Mouse (Mus musculus): ENCODE results near the gene Wscd1. TPM values are rescaled to one million over a fixed set of nuclear protein-coding genes. Genes with fewer than 3 reads are reported as not detected.

The Wscd1 gene
- polyA plus RNA-seq, 1 experiment from 2014 or later = 23.1 TPM

DNA sequence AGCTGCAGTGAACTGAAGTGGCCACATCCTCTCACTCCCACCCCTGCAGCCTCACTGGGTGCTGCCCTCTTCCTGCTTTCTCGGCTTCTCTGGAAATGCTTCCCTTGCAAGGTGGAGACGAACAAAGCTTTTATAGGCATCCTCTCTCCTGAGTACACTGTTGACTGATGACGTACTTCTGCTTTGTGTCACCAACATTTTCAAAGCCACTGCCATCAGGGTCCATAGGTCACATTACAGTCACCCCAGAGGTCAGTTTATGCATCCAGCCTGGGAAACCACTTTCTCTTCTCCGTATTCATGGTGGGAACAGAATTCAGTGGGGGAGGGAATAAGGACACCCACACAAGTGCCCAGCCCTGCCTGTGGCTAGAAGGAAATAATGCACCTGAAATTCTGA, 23.1 kb downstream of the Wscd1 start:
- H3K4me2 ChIP-seq (ENCODE audit: low read length) = no peak overlapping the region
- H3K9ac ChIP-seq (ENCODE audit: low read length) = peak overlapping the region; percentile 17; the same call in 1 of the 2 replicates
- WGBS = 29% methylated on average over 4 of the region's 4 CpGs
- DNase-seq (ENCODE audit: low spot score) = no peak
- H3K27me3 ChIP-seq (replicated peaks; ENCODE audit: control insufficient read depth, insufficient read depth, low read length) = no peaks in the 10 kb centered on the region
- ATAC-seq = no peak
- H3K27ac ChIP-seq (ENCODE audit: low read depth, low read length) = no peak overlapping the region
- H3K36me3 ChIP-seq (ENCODE audit: control insufficient read depth, insufficient read depth, low read length) = peaks cover 57% of the 10 kb centered on the region
- no peaks in the 10 kb centered on the region for H3K9me3 ChIP-seq (replicated peaks; ENCODE audit: control insufficient read depth, low read length)
- H3K4me1 ChIP-seq (ENCODE audit: control insufficient read depth, insufficient read depth, low read length) = peaks cover 4% of the 10 kb centered on the region; the same call in 1 of the 2 replicates
- H3K4me3 ChIP-seq (ENCODE audit: low read depth, low read length) = no peak overlapping the region

DNA sequence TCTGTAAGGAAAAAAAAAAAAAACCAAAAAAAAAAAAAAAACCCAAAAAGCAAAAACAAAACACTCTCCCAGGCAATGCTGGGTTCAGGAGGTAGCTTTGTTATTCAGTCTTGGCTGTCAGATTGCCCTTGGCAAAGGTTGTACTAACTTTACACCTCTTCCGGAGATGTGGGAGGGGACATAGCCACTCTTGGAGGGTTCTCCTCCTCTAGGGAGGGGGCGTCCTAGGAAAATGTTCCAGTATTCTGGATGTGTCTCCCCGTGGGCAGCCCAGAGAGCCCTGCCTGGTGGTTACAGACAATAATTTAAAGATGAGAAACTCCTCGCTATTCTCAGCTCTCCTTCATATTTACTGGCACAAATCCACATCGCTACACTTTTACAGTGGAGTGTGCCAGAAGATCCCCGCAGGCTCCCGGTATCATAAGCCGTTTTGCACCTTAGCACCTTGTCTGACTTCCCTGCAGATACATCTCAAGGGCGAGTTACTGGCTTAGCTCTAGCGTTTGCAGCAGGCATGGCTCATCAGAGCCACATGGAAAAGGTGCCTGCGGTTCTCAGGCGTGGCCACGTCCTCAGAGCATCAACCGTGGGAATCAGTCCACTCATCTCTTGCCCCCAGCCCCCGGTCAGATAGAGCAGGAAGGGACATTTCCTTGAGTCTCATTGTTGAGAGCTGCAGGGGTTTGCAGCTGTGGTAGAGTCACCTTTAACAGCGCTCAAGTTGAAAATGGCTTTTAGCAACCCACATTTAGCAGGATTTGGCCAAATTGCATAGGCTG, 24.5 kb downstream of the Wscd1 start:
- no peak overlapping the region for H3K4me2 ChIP-seq (ENCODE audit: low read length)
- H3K4me3 ChIP-seq (ENCODE audit: low read depth, low read length) = no peak overlapping the region
- H3K9me3 ChIP-seq (replicated peaks; ENCODE audit: control insufficient read depth, low read length) = no peaks in the 10 kb centered on the region
- peaks cover 56% of the 10 kb centered on the region for H3K36me3 ChIP-seq (ENCODE audit: control insufficient read depth, insufficient read depth, low read length)
- no peak overlapping the region for H3K9ac ChIP-seq (ENCODE audit: low read length)
- peaks cover 4% of the 10 kb centered on the region; the same call in 1 of the 2 replicates for H3K4me1 ChIP-seq (ENCODE audit: control insufficient read depth, insufficient read depth, low read length)
- H3K27me3 ChIP-seq (replicated peaks; ENCODE audit: control insufficient read depth, insufficient read depth, low read length) = no peaks in the 10 kb centered on the region
- H3K27ac ChIP-seq (ENCODE audit: low read depth, low read length) = no peak overlapping the region; the same call in 1 of the 2 replicates
- DNase-seq (ENCODE audit: low spot score) (no peak), ATAC-seq (no peak)
- WGBS = 51% methylated on average over 16 of the region's 16 CpGs

DNA sequence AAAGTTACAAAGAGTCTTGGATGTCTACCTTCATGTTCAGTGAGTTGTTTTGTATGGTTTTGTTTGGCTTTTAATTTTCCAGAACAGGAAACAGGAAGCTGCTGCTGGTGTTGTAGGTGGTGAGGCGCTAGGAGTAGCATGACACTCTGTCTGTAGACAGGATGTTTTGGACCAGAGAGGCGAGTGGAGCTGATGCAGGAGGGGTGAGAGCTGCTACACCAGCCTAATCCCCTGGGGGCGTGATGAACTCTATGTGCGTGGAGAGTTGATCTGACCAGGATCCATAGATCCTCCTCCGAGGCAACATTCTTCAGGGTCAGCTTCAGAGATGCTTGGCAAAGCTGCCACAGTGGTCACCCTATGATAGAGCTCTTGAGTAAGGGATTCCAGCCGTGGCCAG, 25.3 kb downstream of the Wscd1 start:
- 87% methylated on average over 6 of the region's 6 CpGs for WGBS
- Histone ChIP-seq H3K27ac (ENCODE audit: low read depth, low read length) (no peak overlapping the region; the same call in 1 of the 2 replicates), H3K9me3 (replicated peaks; ENCODE audit: control insufficient read depth, low read length) (no peaks in the 10 kb centered on the region), H3K4me2 (ENCODE audit: low read length) (no peak overlapping the region), H3K9ac (ENCODE audit: low read length) (no peak overlapping the region), H3K4me1 (ENCODE audit: control insufficient read depth, insufficient read depth, low read length) (peaks cover 4% of the 10 kb centered on the region; the same call in 1 of the 2 replicates), H3K27me3 (replicated peaks; ENCODE audit: control insufficient read depth, insufficient read depth, low read length) (no peaks in the 10 kb centered on the region), H3K36me3 (ENCODE audit: control insufficient read depth, insufficient read depth, low read length) (peaks cover 50% of the 10 kb centered on the region), H3K4me3 (ENCODE audit: low read depth, low read length) (no peak overlapping the region)
- ATAC-seq (no peak), DNase-seq (ENCODE audit: low spot score) (no peak)

DNA sequence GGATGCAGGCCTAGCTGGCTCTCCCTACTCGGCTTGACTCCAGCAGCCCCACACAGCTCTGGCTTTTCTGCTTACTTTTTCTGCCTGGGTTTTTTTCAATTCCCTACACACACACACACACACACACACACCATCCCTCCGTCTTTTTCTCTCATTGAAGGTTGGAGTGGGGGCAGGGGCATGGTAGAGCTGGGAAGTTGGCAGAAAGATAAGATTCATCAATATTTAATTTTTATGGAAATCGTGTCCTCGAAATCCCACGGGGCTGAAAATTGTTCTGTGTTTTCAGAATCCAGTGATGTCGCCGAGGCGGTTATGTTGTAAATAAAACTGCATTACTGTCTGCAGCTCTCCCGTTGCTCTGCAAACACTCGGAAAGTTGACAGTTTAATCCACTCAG, 29.9 kb downstream of the Wscd1 start:
- Histone ChIP-seq H3K9me3 (replicated peaks; ENCODE audit: control insufficient read depth, low read length) (no peaks in the 10 kb centered on the region), H3K27me3 (replicated peaks; ENCODE audit: control insufficient read depth, insufficient read depth, low read length) (no peaks in the 10 kb centered on the region), H3K4me3 (ENCODE audit: low read depth, low read length) (no peak overlapping the region), H3K4me2 (ENCODE audit: low read length) (no peak overlapping the region), H3K9ac (ENCODE audit: low read length) (no peak overlapping the region), H3K4me1 (ENCODE audit: control insufficient read depth, insufficient read depth, low read length) (no peaks in the 10 kb centered on the region), H3K36me3 (ENCODE audit: control insufficient read depth, insufficient read depth, low read length) (peaks cover 60% of the 10 kb centered on the region), H3K27ac (ENCODE audit: low read depth, low read length) (peak overlapping the region; percentile 21; the same call in 1 of the 2 replicates)
- WGBS = 83% methylated on average over 10 of the region's 10 CpGs
- no peak for ATAC-seq
- DNase-seq (ENCODE audit: low spot score) = peak; percentile 36

DNA sequence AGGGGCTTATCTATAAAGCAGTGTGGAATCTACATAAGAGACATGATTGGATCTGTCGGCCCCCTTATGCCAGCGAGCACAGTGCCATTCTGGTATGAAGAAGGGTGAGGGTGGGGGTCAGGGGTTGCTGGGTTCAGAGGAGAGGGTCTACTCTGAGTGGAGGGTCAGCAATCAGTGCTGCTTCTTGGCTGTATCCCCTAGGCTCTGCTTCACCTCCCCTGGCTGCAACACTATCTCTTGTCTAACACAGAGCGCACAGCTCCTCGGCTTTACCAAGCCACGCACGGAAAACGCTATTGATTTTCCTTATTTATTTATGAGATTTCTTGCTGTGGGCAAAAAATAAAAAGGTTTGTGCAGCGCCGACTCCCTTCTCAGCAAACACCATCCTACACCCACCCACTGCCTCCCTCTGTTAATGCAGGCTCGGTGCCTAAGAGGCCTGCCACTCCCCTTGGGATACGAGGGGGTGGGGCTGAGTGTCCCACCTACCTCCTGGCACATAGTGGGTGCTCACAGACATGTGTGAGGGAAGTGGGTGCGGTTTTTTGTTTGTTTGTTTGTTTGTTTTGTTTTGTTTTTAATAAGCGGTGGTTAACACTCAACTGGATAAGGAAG, 32.1 kb downstream of the Wscd1 start:
- Histone ChIP-seq H3K36me3 (ENCODE audit: control insufficient read depth, insufficient read depth, low read length) (peaks cover 59% of the 10 kb centered on the region), H3K4me2 (ENCODE audit: low read length) (no peak overlapping the region), H3K9me3 (replicated peaks; ENCODE audit: control insufficient read depth, low read length) (no peaks in the 10 kb centered on the region), H3K4me1 (ENCODE audit: control insufficient read depth, insufficient read depth, low read length) (no peaks in the 10 kb centered on the region), H3K4me3 (ENCODE audit: low read depth, low read length) (no peak overlapping the region), H3K27ac (ENCODE audit: low read depth, low read length) (no peak overlapping the region), H3K27me3 (replicated peaks; ENCODE audit: control insufficient read depth, insufficient read depth, low read length) (no peaks in the 10 kb centered on the region), H3K9ac (ENCODE audit: low read length) (no peak overlapping the region)
- ATAC-seq (no peak), DNase-seq (ENCODE audit: low spot score) (no peak)
- WGBS = 91% methylated on average over 13 of the region's 13 CpGs

DNA sequence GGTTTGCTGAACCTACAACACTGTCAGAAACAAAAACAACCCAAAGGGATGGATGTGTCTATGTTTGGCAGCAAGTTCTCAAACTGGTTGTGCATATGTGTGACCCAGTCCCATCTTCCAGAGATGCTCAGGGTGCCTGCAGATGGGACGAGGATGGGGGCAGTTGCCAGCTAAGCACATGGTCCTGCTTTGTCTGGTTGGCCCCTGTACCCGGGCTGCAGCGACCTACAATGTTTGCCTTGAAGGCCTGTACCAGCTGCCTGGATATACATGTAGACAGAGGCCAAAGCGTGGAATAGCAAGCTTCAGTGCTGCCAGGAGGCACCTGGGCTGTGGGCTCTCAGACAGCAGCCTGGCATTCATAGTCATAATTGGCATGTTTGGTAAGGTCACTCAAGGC, 35.8 kb downstream of the Wscd1 start:
- H3K9me3 ChIP-seq (replicated peaks; ENCODE audit: control insufficient read depth, low read length) = no peaks in the 10 kb centered on the region
- H3K4me2 ChIP-seq (ENCODE audit: low read length) = no peak overlapping the region
- DNase-seq (ENCODE audit: low spot score) = no peak
- H3K4me3 ChIP-seq (ENCODE audit: low read depth, low read length) = no peak overlapping the region
- ATAC-seq = no peak
- peaks cover 78% of the 10 kb centered on the region for H3K36me3 ChIP-seq (ENCODE audit: control insufficient read depth, insufficient read depth, low read length)
- H3K27ac ChIP-seq (ENCODE audit: low read depth, low read length) = no peak overlapping the region
- H3K4me1 ChIP-seq (ENCODE audit: control insufficient read depth, insufficient read depth, low read length) = no peaks in the 10 kb centered on the region
- no peak overlapping the region for H3K9ac ChIP-seq (ENCODE audit: low read length)
- H3K27me3 ChIP-seq (replicated peaks; ENCODE audit: control insufficient read depth, insufficient read depth, low read length) = no peaks in the 10 kb centered on the region
- 90% methylated on average over 4 of the region's 4 CpGs for WGBS

DNA sequence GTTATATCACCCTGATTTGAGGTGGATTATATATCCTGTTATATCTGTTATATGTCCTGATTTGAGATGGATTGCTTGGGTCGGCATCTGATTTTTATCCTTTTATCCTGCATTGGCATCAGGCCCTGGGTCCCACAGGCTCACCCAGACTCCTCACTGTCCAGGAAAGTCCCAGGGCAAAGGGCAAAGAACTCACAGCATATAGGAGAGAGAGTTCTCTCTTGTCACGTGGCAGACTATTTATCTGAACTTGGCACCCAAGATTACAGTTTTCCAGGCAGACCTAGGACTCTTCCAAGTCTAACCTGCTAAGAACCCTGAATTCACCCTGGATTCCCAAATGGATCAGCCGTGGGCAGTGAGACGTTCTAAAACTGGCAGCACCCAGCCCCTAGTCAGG, 38.5 kb downstream of the Wscd1 start:
- peaks cover 60% of the 10 kb centered on the region for H3K36me3 ChIP-seq (ENCODE audit: control insufficient read depth, insufficient read depth, low read length)

DNA sequence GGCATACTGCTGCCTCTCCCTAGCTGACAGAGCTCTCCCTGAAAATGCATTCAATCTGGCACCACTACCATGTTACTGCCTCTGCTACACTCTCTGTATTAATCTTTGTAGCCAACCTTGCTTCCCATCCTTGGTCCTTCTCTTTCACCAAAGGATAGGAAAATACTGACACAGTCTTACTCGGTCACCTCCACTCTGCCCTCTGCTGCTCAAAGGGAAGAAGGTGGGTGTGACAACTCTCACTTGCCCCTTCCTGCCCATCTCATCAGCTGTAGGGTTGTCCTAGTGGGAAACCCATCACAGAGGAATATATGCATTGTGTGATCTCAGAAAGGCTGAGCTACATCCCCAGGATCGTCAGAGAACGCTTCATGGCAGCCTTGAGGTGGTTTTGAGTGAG, 40.5 kb downstream of the Wscd1 start:
- DNase-seq (ENCODE audit: low spot score) = no peak
- Histone ChIP-seq H3K4me2 (ENCODE audit: low read length) (no peak overlapping the region), H3K4me1 (ENCODE audit: control insufficient read depth, insufficient read depth, low read length) (no peaks in the 10 kb centered on the region), H3K4me3 (ENCODE audit: low read depth, low read length) (no peak overlapping the region), H3K27ac (ENCODE audit: low read depth, low read length) (no peak overlapping the region), H3K9ac (ENCODE audit: low read length) (no peak overlapping the region), H3K27me3 (replicated peaks; ENCODE audit: control insufficient read depth, insufficient read depth, low read length) (no peaks in the 10 kb centered on the region), H3K36me3 (ENCODE audit: control insufficient read depth, insufficient read depth, low read length) (peaks cover 48% of the 10 kb centered on the region), H3K9me3 (replicated peaks; ENCODE audit: control insufficient read depth, low read length) (no peaks in the 10 kb centered on the region)
- 85% methylated on average over 3 of the region's 3 CpGs for WGBS
- no peak for ATAC-seq

More for the DNA sequence above, 38.5 kb downstream of the Wscd1 start:
- no peak for ATAC-seq
- no peaks in the 10 kb centered on the region for H3K4me1 ChIP-seq (ENCODE audit: control insufficient read depth, insufficient read depth, low read length)
- no peak overlapping the region for H3K27ac ChIP-seq (ENCODE audit: low read depth, low read length)
- H3K4me2 ChIP-seq (ENCODE audit: low read length) = no peak overlapping the region
- H3K9ac ChIP-seq (ENCODE audit: low read length) = no peak overlapping the region
- 93% methylated on average over 4 of the region's 4 CpGs for WGBS
- no peak for DNase-seq (ENCODE audit: low spot score)
- no peaks in the 10 kb centered on the region for H3K27me3 ChIP-seq (replicated peaks; ENCODE audit: control insufficient read depth, insufficient read depth, low read length)
- no peak overlapping the region for H3K4me3 ChIP-seq (ENCODE audit: low read depth, low read length)
- no peaks in the 10 kb centered on the region for H3K9me3 ChIP-seq (replicated peaks; ENCODE audit: control insufficient read depth, low read length)

DNA sequence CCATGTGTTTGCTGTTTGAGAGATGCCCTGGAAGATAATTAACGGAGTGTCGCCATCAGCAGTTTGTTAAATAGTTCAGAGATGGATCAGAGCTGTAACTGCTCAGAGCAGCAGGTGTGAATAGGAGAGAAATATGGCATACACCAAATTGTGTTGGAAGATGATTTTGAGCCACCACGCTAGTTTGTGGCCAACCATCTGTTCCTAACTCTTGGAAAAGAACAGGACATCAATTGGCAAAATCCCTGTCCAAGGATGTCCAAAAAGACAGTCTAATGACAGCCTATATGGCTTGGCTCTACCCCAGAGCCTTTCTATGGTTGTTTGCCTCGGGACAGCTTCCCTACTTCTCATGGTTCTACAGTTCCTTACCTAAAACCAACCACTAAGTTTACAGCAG, 49.5 kb downstream of the Wscd1 start:
- DNase-seq (ENCODE audit: low spot score) (no peak), ATAC-seq (no peak)
- H3K27ac ChIP-seq (ENCODE audit: low read depth, low read length) = no peak overlapping the region
- H3K9ac ChIP-seq (ENCODE audit: low read length) = no peak overlapping the region
- no peaks in the 10 kb centered on the region for H3K9me3 ChIP-seq (replicated peaks; ENCODE audit: control insufficient read depth, low read length)
- H3K27me3 ChIP-seq (replicated peaks; ENCODE audit: control insufficient read depth, insufficient read depth, low read length) = no peaks in the 10 kb centered on the region
- H3K4me2 ChIP-seq (ENCODE audit: low read length) = no peak overlapping the region
- no peaks in the 10 kb centered on the region for H3K36me3 ChIP-seq (ENCODE audit: control insufficient read depth, insufficient read depth, low read length)
- WGBS = 91% methylated on average over 4 of the region's 4 CpGs
- H3K4me1 ChIP-seq (ENCODE audit: control insufficient read depth, insufficient read depth, low read length) = no peaks in the 10 kb centered on the region
- no peak overlapping the region for H3K4me3 ChIP-seq (ENCODE audit: low read depth, low read length)
